ENCODE assay signal across 8 mouse cellular contexts in the genomic region with DNA sequence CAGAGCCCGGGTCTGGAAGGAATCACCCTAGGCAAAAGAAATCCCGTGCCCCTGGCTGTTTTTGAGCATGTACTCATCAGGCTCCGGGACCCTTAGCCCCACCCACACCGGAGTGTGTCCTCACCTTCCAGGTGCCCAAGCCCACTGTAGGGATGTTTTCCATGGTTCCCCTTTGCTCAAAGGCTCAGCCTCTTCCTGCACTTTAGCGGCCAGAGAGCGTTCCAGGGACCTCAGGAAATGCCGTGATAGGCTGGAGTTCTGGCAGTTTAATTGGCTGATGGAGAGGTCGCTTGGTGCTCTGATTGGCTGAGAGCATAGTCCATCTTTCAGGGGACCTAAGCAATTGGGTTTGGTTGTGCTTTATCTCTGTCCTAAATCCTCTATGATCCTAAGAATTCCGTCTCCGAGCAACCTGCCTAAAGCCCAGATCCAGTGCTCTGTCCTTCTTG. TPM values are rescaled to one million over a fixed set of nuclear protein-coding genes. Genes with fewer than 3 reads are reported as not detected.
A peak's percentile ranks its signal among the peaks of the same experiment; 100 is the strongest.
DNase-seq lines count a peak whose midpoint lies in the region; ATAC-seq and TF ChIP-seq lines count a peak whose summit lies in the region.

A gene (minus strand): TSS at position 214 of the 449 bp plus-strand sequence.

- peak within 1 kb of the TSS; percentile 63 for H3K4me2 ChIP-seq in embryonic facial prominence, embryonic 15.5 days (replicated peaks)
- peak within 1 kb of the TSS; percentile 65 for H3K4me2 ChIP-seq in limb, embryonic 14.5 days (replicated peaks; ENCODE audit: low read depth, low read length, severe bottlenecking)
- peak within 1 kb of the TSS; percentile 63 for H3K4me2 ChIP-seq in midbrain, postnatal 0 days (ENCODE audit: low read depth, low read length, poor library complexity, severe bottlenecking)

- 4% methylated on average over 10 of the region's 10 CpGs for WGBS in bone marrow, adult 2 months
- 4% methylated on average over 10 of the region's 10 CpGs for WGBS in embryonic facial prominence, embryonic 15.5 days
- WGBS in limb, embryonic 14.5 days = 3% methylated on average over 10 of the region's 10 CpGs
- 7% methylated on average over 10 of the region's 10 CpGs for WGBS in midbrain, postnatal 0 days

- peak within 1 kb of the TSS; percentile 79 for H3K4me3 ChIP-seq in bone marrow, adult 2 months (replicated peaks; ENCODE audit: control insufficient read depth, low read depth, low read length)
- H3K4me3 ChIP-seq in embryonic facial prominence, embryonic 15.5 days (replicated peaks) = peak within 1 kb of the TSS; percentile 66
- H3K4me3 ChIP-seq in limb, embryonic 14.5 days (replicated peaks; ENCODE audit: low read length) = peak within 1 kb of the TSS; percentile 56
- H3K4me3 ChIP-seq in midbrain, postnatal 0 days (ENCODE audit: low read depth, low read length) = peak within 1 kb of the TSS; percentile 51

- peak within 1 kb of the TSS; percentile 57 for H3K9ac ChIP-seq in embryonic facial prominence, embryonic 15.5 days
- peak within 1 kb of the TSS; percentile 69 for H3K9ac ChIP-seq in limb, embryonic 14.5 days (ENCODE audit: low read depth, low read length, severe bottlenecking)
- H3K9ac ChIP-seq in midbrain, postnatal 0 days (replicated peaks; ENCODE audit: low read length, poor library complexity, severe bottlenecking) = peak within 1 kb of the TSS; percentile 74

- H3K36me3 ChIP-seq in embryonic facial prominence, embryonic 15.5 days = no peaks in the 10 kb centered on the region
- no peaks in the 10 kb centered on the region for H3K36me3 ChIP-seq in limb, embryonic 14.5 days (ENCODE audit: control insufficient read depth, insufficient read depth, low read length)
- H3K36me3 ChIP-seq in midbrain, postnatal 0 days (ENCODE audit: insufficient read depth, low read length) = no peaks in the 10 kb centered on the region

- TF ChIP-seq POLR2A in bone marrow, adult 2 months (IDR thresholded peaks at IDR 0.05; ENCODE audit: borderline replicate concordance, control insufficient read depth, low read depth, low read length) = no peak
- peak; percentile 91; the same call in 1 of the 2 replicates for TF ChIP-seq POLR2A in limb, embryonic 14.5 days (IDR thresholded peaks at IDR 0.05; ENCODE audit: borderline replicate concordance, extremely low read depth, insufficient read depth, insufficient read length)

- H3K27me3 ChIP-seq in embryonic facial prominence, embryonic 15.5 days = no peaks in the 10 kb centered on the region
- H3K27me3 ChIP-seq in limb, embryonic 14.5 days (ENCODE audit: control insufficient read depth, insufficient read depth, low read length) = no peaks in the 10 kb centered on the region
- H3K27me3 ChIP-seq in midbrain, postnatal 0 days (ENCODE audit: insufficient read depth, low read length) = no peaks in the 10 kb centered on the region

- no peaks in the 10 kb centered on the region for H3K9me3 ChIP-seq in embryonic facial prominence, embryonic 15.5 days (replicated peaks)
- no peaks in the 10 kb centered on the region for H3K9me3 ChIP-seq in limb, embryonic 14.5 days (ENCODE audit: control insufficient read depth, low read length)
- no peaks in the 10 kb centered on the region for H3K9me3 ChIP-seq in midbrain, postnatal 0 days (ENCODE audit: low read length)

- peak; percentile 95 for DNase-seq in 416B (ENCODE audit: low read depth)
- DNase-seq in heart, adult 8-10 months (ENCODE audit: low spot score) = peak; percentile 97
- peak; percentile 97 for DNase-seq in kidney, adult 9 months
- DNase-seq in limb, embryonic 14.5 days (ENCODE audit: low spot score) = peak; percentile 96
- DNase-seq in midbrain, postnatal 0 days (ENCODE audit: low spot score) = peak; percentile 99
- DNase-seq in spleen, postnatal 14 days (ENCODE audit: low spot score in 2 of 2) = peak; percentile 22 to 31

- peak; percentile 99 for ATAC-seq in embryonic facial prominence, embryonic 15.5 days (ENCODE audit: insufficient number of reproducible peaks, low FRiP score, low TSS enrichment, low read depth)
- peak; percentile 99 for ATAC-seq in limb, embryonic 14.5 days (ENCODE audit: low FRiP score, low read depth)
- ATAC-seq in midbrain, postnatal 0 days (ENCODE audit: low FRiP score) = peak; percentile 100

- no peaks in the 10 kb centered on the region for H3K4me1 ChIP-seq in bone marrow, adult 2 months (ENCODE audit: control insufficient read depth, insufficient read depth, low read length)
- H3K4me1 ChIP-seq in embryonic facial prominence, embryonic 15.5 days = no peaks in the 10 kb centered on the region
- H3K4me1 ChIP-seq in limb, embryonic 14.5 days (ENCODE audit: control insufficient read depth, insufficient read depth, low read length) = no peaks in the 10 kb centered on the region
- H3K4me1 ChIP-seq in midbrain, postnatal 0 days (ENCODE audit: insufficient read depth, low read length) = no peaks in the 10 kb centered on the region

- no peak for TF ChIP-seq CTCF in bone marrow, adult 2 months (IDR thresholded peaks at IDR 0.05; ENCODE audit: control insufficient read depth, insufficient read depth, low read length)
- TF ChIP-seq CTCF in midbrain, postnatal 0 days (IDR thresholded peaks at IDR 0.05) = no peak

- H3K27ac ChIP-seq in bone marrow, adult 2 months (ENCODE audit: control insufficient read depth, insufficient read depth, low read depth, low read length, poor library complexity) = no peak within 1 kb of the TSS
- H3K27ac ChIP-seq in embryonic facial prominence, embryonic 15.5 days (replicated peaks) = peak within 1 kb of the TSS; percentile 78
- peak within 1 kb of the TSS; percentile 72 for H3K27ac ChIP-seq in limb, embryonic 14.5 days (replicated peaks; ENCODE audit: low read depth, low read length)
- peak within 1 kb of the TSS; percentile 67 for H3K27ac ChIP-seq in midbrain, postnatal 0 days (ENCODE audit: low read depth, low read length)

RNA-seq across cellular contexts. Expression of the gene that starts here (rescaled TPM):
- 2.3 and 4.2 TPM in 2 replicates for polyA plus RNA-seq in bone marrow, adult 2 months (2011; ENCODE audit: insufficient read depth, insufficient read length, low replicate concordance, missing spikeins)
- 36.4 and 41.8 TPM in 2 replicates for polyA plus RNA-seq in embryonic facial prominence, embryonic 15.5 days (2015; fragmentation: Nextera tagmentation; extraction: Ambion mirVana)
- total RNA-seq in heart, adult 8-10 months (2022) = 10 to 100 TPM; 19.4 to 21.2 (median 21.0) TPM
- polyA plus RNA-seq in limb, embryonic 14.5 days (2012; rRNA removed) = 16.0 and 33.3 TPM in 2 replicates
- 32.3 and 34.3 TPM in 2 replicates for polyA plus RNA-seq in limb, embryonic 14.5 days (2014; fragmentation: Nextera tagmentation; extraction: Ambion mirVana)
- total RNA-seq in midbrain, postnatal 0 days (2014; rRNA removed) = 7.3 and 9.7 TPM in 2 replicates
- polyA plus RNA-seq in midbrain, postnatal 0 days (2015; fragmentation: Nextera tagmentation; extraction: Ambion mirVana) = 28.4 and 30.7 TPM in 2 replicates

Comparison
In these comparisons a context has a peak if more than half of its experiments do, and no peak if none do; other contexts are left out.
1. DNase-seq: peak in every context shown above with its lines; median percentile 99 in midbrain, postnatal 0 days; 97 in heart, adult 8-10 months; 97 in kidney, adult 9 months; 96 in limb, embryonic 14.5 days; 95 in 416B; 26 in spleen, postnatal 14 days.